Mouse (Mus musculus) cerebellum, adult (tissue): ENCODE data around the gene Sall4.

Experiments used
- ATAC-seq: cut with Nextera tagmentation; 2 replicates; pipeline ENCODE4 v1.9.2; 2017; ENCODE audit warnings: mild to moderate bottlenecking, moderate library complexity, mixed read lengths; ENCODE audit not compliant: insufficient number of reproducible peaks, low FRiP score, low TSS enrichment

Gene Sall4

GRCm38 (mm10) chr2:168767582-168767981, at the start of gene Sall4:
Gene Sall4, minus strand, starts transcription at chr2:168767943.
- no peak for ATAC-seq

GRCm38 (mm10) chr2:168813243-168813642, 45.5 kb upstream of the Sall4 start:
- no peak for ATAC-seq

GRCm38 (mm10) chr2:168809895-168810294, 42.2 kb upstream of the Sall4 start:
- no peak for ATAC-seq

- no peak for ATAC-seq
Observed at GRCm38 (mm10) chr2:168807681-168808080, 39.9 kb upstream of the Sall4 start.

GRCm38 (mm10) chr2:168803849-168804248, 36.1 kb upstream of the Sall4 start:
- ATAC-seq, result no peak

- no peak for ATAC-seq
Observed at GRCm38 (mm10) chr2:168799326-168799725, 31.6 kb upstream of the Sall4 start.

- no peak for ATAC-seq
Observed at GRCm38 (mm10) chr2:168798921-168799320, 31.2 kb upstream of the Sall4 start.

GRCm38 (mm10) chr2:168791115-168791802, 23.5 kb upstream of the Sall4 start:
- ATAC-seq, result no peak

GRCm38 (mm10) chr2:168786174-168786573, 18.4 kb upstream of the Sall4 start:
- ATAC-seq, result no peak

GRCm38 (mm10) chr2:168780596-168780995, 12.9 kb upstream of the Sall4 start:
- ATAC-seq, result no peak

GRCm38 (mm10) chr2:168780024-168780423, 12.3 kb upstream of the Sall4 start:
- no peak for ATAC-seq

- no peak for ATAC-seq
Observed at GRCm38 (mm10) chr2:168777481-168777880, 9.7 kb upstream of the Sall4 start.

GRCm38 (mm10) chr2:168776238-168776637, 8.5 kb upstream of the Sall4 start:
- no peak for ATAC-seq

- no peak for ATAC-seq
Observed at GRCm38 (mm10) chr2:168769259-168769658, 1.5 kb upstream of the Sall4 start.

- no peak for ATAC-seq
Observed at GRCm38 (mm10) chr2:168766538-168767361, 993 bp downstream of the Sall4 start.

- ATAC-seq, result no peak
Observed at GRCm38 (mm10) chr2:168765696-168766537, 1.8 kb downstream of the Sall4 start.

- no peak for ATAC-seq
Observed at GRCm38 (mm10) chr2:168765065-168765681, 2.6 kb downstream of the Sall4 start.

- no peak for ATAC-seq
Observed at GRCm38 (mm10) chr2:168764460-168764867, 3.3 kb downstream of the Sall4 start.

- no peak for ATAC-seq
Observed at GRCm38 (mm10) chr2:168763785-168764184, 4.0 kb downstream of the Sall4 start.

- no peak for ATAC-seq
Observed at GRCm38 (mm10) chr2:168762411-168762815, 5.3 kb downstream of the Sall4 start.
